Mouse (Mus musculus): Measurements from ENCODE around the gene Rps6ka1. TPM values are rescaled to one million over a fixed set of nuclear protein-coding genes. Genes with fewer than 3 reads are reported as not detected.
"Not testable (repeated sequence)": the region's sequence is repeated elsewhere in the genome, so short reads cannot be mapped to it uniquely, and the experiment has no call there.

Rps6ka1 gene
- polyA plus RNA-seq, 1 experiment from 2014 or later = 39.9 TPM

GRCm38 (mm10) chr4:133906336-133906735, 18.7 kb upstream of the Rps6ka1 start:
- DNase-seq (ENCODE audit: low spot score); H3K27me3 ChIP-seq (ENCODE audit: insufficient read depth, poor library complexity, severe bottlenecking); H3K4me3 ChIP-seq; H3K36me3 ChIP-seq; H3K9me3 ChIP-seq; H3K27ac ChIP-seq: not testable (repeated sequence)
- 87% methylated on average over 4 of the region's 5 CpGs for WGBS
- peaks cover 22% of the 10 kb centered on the region for H3K4me1 ChIP-seq

- no peak for DNase-seq (ENCODE audit: low spot score)
These were observed 17.6 kb upstream of the Rps6ka1 start for GRCm38 (mm10) chr4:133905167-133905566.

GRCm38 (mm10) chr4:133904326-133904725, 16.7 kb upstream of the Rps6ka1 start:
- Histone ChIP-seq H3K4me3 (no peak overlapping the region), H3K9me3 (no peaks in the 10 kb centered on the region), H3K36me3 (no peaks in the 10 kb centered on the region), H3K27me3 (ENCODE audit: insufficient read depth, poor library complexity, severe bottlenecking) (no peaks in the 10 kb centered on the region), H3K27ac (no peak overlapping the region), H3K4me1 (peaks cover 6% of the 10 kb centered on the region; the same call in 1 of the 2 replicates)
- WGBS = 75% methylated on average over 8 of the region's 8 CpGs
- no peak for DNase-seq (ENCODE audit: low spot score)

More at GRCm38 (mm10) chr4:133905167-133905566, 17.6 kb upstream of the Rps6ka1 start:
- Histone ChIP-seq H3K4me1 (peaks cover 12% of the 10 kb centered on the region), H3K36me3 (no peaks in the 10 kb centered on the region), H3K4me3 (no peak overlapping the region), H3K9me3 (no peaks in the 10 kb centered on the region), H3K27me3 (ENCODE audit: insufficient read depth, poor library complexity, severe bottlenecking) (no peaks in the 10 kb centered on the region), H3K27ac (no peak overlapping the region)
- WGBS = 75% methylated on average over 7 of the region's 7 CpGs

- H3K27ac ChIP-seq = peak overlapping the region; percentile 59; the same call in 1 of the 2 replicates
- DNase-seq (ENCODE audit: low spot score) = no peak
- H3K9me3 ChIP-seq = no peaks in the 10 kb centered on the region
- WGBS = 75% methylated on average over 7 of the region's 7 CpGs
- peaks cover 11% of the 10 kb centered on the region for H3K4me1 ChIP-seq
- H3K36me3 ChIP-seq = no peaks in the 10 kb centered on the region
- no peaks in the 10 kb centered on the region for H3K27me3 ChIP-seq (ENCODE audit: insufficient read depth, poor library complexity, severe bottlenecking)
- H3K4me3 ChIP-seq = no peak overlapping the region
These were observed 15.8 kb upstream of the Rps6ka1 start for GRCm38 (mm10) chr4:133903372-133903771.

GRCm38 (mm10) chr4:133902510-133902909, 14.9 kb upstream of the Rps6ka1 start:
- no peaks in the 10 kb centered on the region for H3K36me3 ChIP-seq
- 90% methylated on average over 2 of the region's 2 CpGs for WGBS
- peaks cover 15% of the 10 kb centered on the region for H3K4me1 ChIP-seq
- DNase-seq (ENCODE audit: low spot score) = no peak
- no peak overlapping the region for H3K4me3 ChIP-seq
- H3K9me3 ChIP-seq = no peaks in the 10 kb centered on the region
- no peaks in the 10 kb centered on the region for H3K27me3 ChIP-seq (ENCODE audit: insufficient read depth, poor library complexity, severe bottlenecking)
- no peak overlapping the region for H3K27ac ChIP-seq

GRCm38 (mm10) chr4:133900887-133901286, 13.3 kb upstream of the Rps6ka1 start:
- Histone ChIP-seq H3K4me3 (no peak overlapping the region), H3K4me1 (peaks cover 15% of the 10 kb centered on the region), H3K9me3 (no peaks in the 10 kb centered on the region), H3K27me3 (ENCODE audit: insufficient read depth, poor library complexity, severe bottlenecking) (no peaks in the 10 kb centered on the region), H3K27ac (no peak overlapping the region), H3K36me3 (no peaks in the 10 kb centered on the region)
- no peak for DNase-seq (ENCODE audit: low spot score)
- WGBS = 81% methylated on average over 6 of the region's 6 CpGs

- no peak overlapping the region for H3K4me3 ChIP-seq
- H3K27me3 ChIP-seq (ENCODE audit: insufficient read depth, poor library complexity, severe bottlenecking) = no peaks in the 10 kb centered on the region
- H3K4me1 ChIP-seq = peaks cover 15% of the 10 kb centered on the region
- 91% methylated on average over 6 of the region's 6 CpGs for WGBS
- H3K9me3 ChIP-seq = no peaks in the 10 kb centered on the region
- no peak for DNase-seq (ENCODE audit: low spot score)
- no peaks in the 10 kb centered on the region for H3K36me3 ChIP-seq
- H3K27ac ChIP-seq = no peak overlapping the region
These were observed 12.8 kb upstream of the Rps6ka1 start for GRCm38 (mm10) chr4:133900352-133900751.

GRCm38 (mm10) chr4:133899241-133899800, 11.7 kb upstream of the Rps6ka1 start:
- no peaks in the 10 kb centered on the region for H3K9me3 ChIP-seq
- no peak overlapping the region for H3K27ac ChIP-seq
- WGBS = 68% methylated on average over 9 of the region's 9 CpGs
- H3K27me3 ChIP-seq (ENCODE audit: insufficient read depth, poor library complexity, severe bottlenecking) = no peaks in the 10 kb centered on the region
- no peaks in the 10 kb centered on the region for H3K36me3 ChIP-seq
- no peak for DNase-seq (ENCODE audit: low spot score)
- H3K4me3 ChIP-seq = no peak overlapping the region
- H3K4me1 ChIP-seq = peaks cover 15% of the 10 kb centered on the region

GRCm38 (mm10) chr4:133898151-133898550, 10.6 kb upstream of the Rps6ka1 start:
- Histone ChIP-seq H3K9me3 (no peaks in the 10 kb centered on the region), H3K27me3 (ENCODE audit: insufficient read depth, poor library complexity, severe bottlenecking) (no peaks in the 10 kb centered on the region), H3K4me1 (peaks cover 10% of the 10 kb centered on the region), H3K4me3 (no peak overlapping the region), H3K27ac (no peak overlapping the region), H3K36me3 (no peaks in the 10 kb centered on the region)
- WGBS = 19% methylated on average over 6 of the region's 6 CpGs
- no peak for DNase-seq (ENCODE audit: low spot score)

GRCm38 (mm10) chr4:133897431-133897891, 9.9 kb upstream of the Rps6ka1 start:
- Histone ChIP-seq H3K4me1 (peaks cover 9% of the 10 kb centered on the region), H3K27me3 (ENCODE audit: insufficient read depth, poor library complexity, severe bottlenecking) (no peaks in the 10 kb centered on the region), H3K27ac (no peak overlapping the region), H3K9me3 (no peaks in the 10 kb centered on the region), H3K4me3 (no peak overlapping the region), H3K36me3 (no peaks in the 10 kb centered on the region)
- 60% methylated on average over 11 of the region's 11 CpGs for WGBS
- DNase-seq (ENCODE audit: low spot score) = no peak

- Histone ChIP-seq H3K27me3 (ENCODE audit: insufficient read depth, poor library complexity, severe bottlenecking) (no peaks in the 10 kb centered on the region), H3K4me3 (no peak overlapping the region), H3K36me3 (no peaks in the 10 kb centered on the region), H3K4me1 (peaks cover 9% of the 10 kb centered on the region), H3K27ac (no peak overlapping the region), H3K9me3 (no peaks in the 10 kb centered on the region)
- DNase-seq (ENCODE audit: low spot score) = no peak
- WGBS = 81% methylated on average over 1 of the region's 1 CpGs
These were observed 9.4 kb upstream of the Rps6ka1 start for GRCm38 (mm10) chr4:133896984-133897383.

- H3K27me3 ChIP-seq (ENCODE audit: insufficient read depth, poor library complexity, severe bottlenecking) = no peaks in the 10 kb centered on the region
- no peaks in the 10 kb centered on the region for H3K9me3 ChIP-seq
- DNase-seq (ENCODE audit: low spot score) = no peak
- H3K36me3 ChIP-seq = no peaks in the 10 kb centered on the region
- H3K4me3 ChIP-seq = no peak overlapping the region
- peaks cover 9% of the 10 kb centered on the region for H3K4me1 ChIP-seq
- no peak overlapping the region for H3K27ac ChIP-seq
- WGBS = 91% methylated on average over 3 of the region's 3 CpGs
These were observed 8.4 kb upstream of the Rps6ka1 start for GRCm38 (mm10) chr4:133896002-133896401.

GRCm38 (mm10) chr4:133887249-133887648, 348 bp downstream of the Rps6ka1 start:
- H3K4me1 ChIP-seq = peaks cover 35% of the 10 kb centered on the region
- H3K27ac ChIP-seq = peak overlapping the region; percentile 94
- no peaks in the 10 kb centered on the region for H3K9me3 ChIP-seq
- DNase-seq (ENCODE audit: low spot score) = no peak
- H3K27me3 ChIP-seq (ENCODE audit: insufficient read depth, poor library complexity, severe bottlenecking) = no peaks in the 10 kb centered on the region
- no peaks in the 10 kb centered on the region for H3K36me3 ChIP-seq
- H3K4me3 ChIP-seq = peak overlapping the region; percentile 91
- under 1% methylated on average over 27 of the region's 32 CpGs for WGBS

GRCm38 (mm10) chr4:133885991-133886501, 1.6 kb downstream of the Rps6ka1 start:
- Histone ChIP-seq H3K9me3 (no peaks in the 10 kb centered on the region), H3K4me3 (peak overlapping the region; percentile 91), H3K4me1 (peaks cover 47% of the 10 kb centered on the region), H3K27ac (peak overlapping the region; percentile 94), H3K36me3 (no peaks in the 10 kb centered on the region), H3K27me3 (ENCODE audit: insufficient read depth, poor library complexity, severe bottlenecking) (no peaks in the 10 kb centered on the region)
- 17% methylated on average over 10 of the region's 10 CpGs for WGBS
- DNase-seq (ENCODE audit: low spot score) = no peak

Data from heart, embryonic 10.5 days (tissue).